Mouse (Mus musculus) erythroblast, embryonic 14.5 days (primary cell): ENCODE results near the gene Zfhx3. TPM values are rescaled to one million over a fixed set of nuclear protein-coding genes. Genes with fewer than 3 reads are reported as not detected.

ENCODE experiments used
- H3K27me3 ChIP-seq: 2 replicates; pipeline ENCODE4 v1.6.1; 2012; ENCODE audit warnings: inconsistent platforms; ENCODE audit not compliant: control insufficient read depth
- H3K36me3 ChIP-seq: 2 replicates; pipeline ENCODE4 v1.6.1; 2012; ENCODE audit warnings: mild to moderate bottlenecking, inconsistent platforms; ENCODE audit not compliant: control insufficient read depth
- H3K4me1 ChIP-seq: 2 replicates; pipeline ENCODE4 v1.6.1; 2012; ENCODE audit warnings: inconsistent platforms; ENCODE audit not compliant: control insufficient read depth
- H3K4me3 ChIP-seq: replicated peaks from 2 replicates; pipeline ENCODE3; 2012; ENCODE audit warnings: moderate library complexity, mild to moderate bottlenecking, inconsistent platforms
- H3K9me3 ChIP-seq: 2 replicates; pipeline ENCODE4 v1.6.1; 2012; ENCODE audit warnings: low read length, inconsistent platforms, mixed read lengths; ENCODE audit not compliant: control insufficient read depth
- GATA1 ChIP-seq: IDR thresholded peaks from 2 replicates; pipeline ENCODE4 v1.6.1; 2012; ENCODE audit warnings: low read length, inconsistent platforms, mixed read lengths
- TAL1 ChIP-seq: IDR thresholded peaks from 3 replicates; pipeline ENCODE4 v1.6.1; 2012; ENCODE audit warnings: low read length, inconsistent platforms, mixed read lengths
- polyA plus RNA-seq: library from polyadenylated mRNA; stranded (reverse); fragments of >175 nt; gene quantifications from 2 replicates; pipeline ENCODE4 v1.2.3, GENCODE M21; 2012

Gene Zfhx3
- polyA plus RNA-seq, 1 experiment, result 0.03 TPM

- H3K4me3 ChIP-seq, result no peak overlapping the region
- H3K9me3 ChIP-seq, result peaks cover 5% of the 10 kb centered on the region
- H3K36me3 ChIP-seq, result no peaks in the 10 kb centered on the region
- TF ChIP-seq GATA1 (no peak), TAL1 (no peak)
- H3K27me3 ChIP-seq, result no peaks in the 10 kb centered on the region
- H3K4me1 ChIP-seq, result no peaks in the 10 kb centered on the region
Measured at GRCm38 (mm10) chr8:108536911-108537351, 594.5 kb downstream of the Zfhx3 start.

- Histone ChIP-seq H3K9me3 (peaks cover 5% of the 10 kb centered on the region), H3K36me3 (no peaks in the 10 kb centered on the region)
- TF ChIP-seq GATA1, result no peak
- no peak for TF ChIP-seq TAL1
Measured at GRCm38 (mm10) chr8:108537686-108538551, 595.5 kb downstream of the Zfhx3 start.

GRCm38 (mm10) chr8:108538929-108539555, 596.6 kb downstream of the Zfhx3 start:
- no peaks in the 10 kb centered on the region for H3K36me3 ChIP-seq
- peaks cover 5% of the 10 kb centered on the region for H3K9me3 ChIP-seq
- H3K4me1 ChIP-seq, result no peaks in the 10 kb centered on the region
- no peak overlapping the region for H3K4me3 ChIP-seq
- no peaks in the 10 kb centered on the region for H3K27me3 ChIP-seq
- no peak for TF ChIP-seq GATA1
- TF ChIP-seq TAL1, result no peak

More at GRCm38 (mm10) chr8:108537686-108538551, 595.5 kb downstream of the Zfhx3 start:
- no peaks in the 10 kb centered on the region for H3K27me3 ChIP-seq
- H3K4me3 ChIP-seq, result no peak overlapping the region
- no peaks in the 10 kb centered on the region for H3K4me1 ChIP-seq

- no peaks in the 10 kb centered on the region for H3K4me1 ChIP-seq
- no peaks in the 10 kb centered on the region for H3K36me3 ChIP-seq
- H3K4me3 ChIP-seq, result no peak overlapping the region
- TF ChIP-seq TAL1, result no peak
- no peak for TF ChIP-seq GATA1
- no peaks in the 10 kb centered on the region; the same call in 1 of the 2 replicates for H3K9me3 ChIP-seq
- H3K27me3 ChIP-seq, result no peaks in the 10 kb centered on the region
Measured at GRCm38 (mm10) chr8:108552518-108552917, 610.1 kb downstream of the Zfhx3 start.

- Histone ChIP-seq H3K9me3 (no peaks in the 10 kb centered on the region; the same call in 1 of the 2 replicates), H3K4me1 (no peaks in the 10 kb centered on the region), H3K27me3 (no peaks in the 10 kb centered on the region), H3K4me3 (no peak overlapping the region), H3K36me3 (no peaks in the 10 kb centered on the region)
- no peak for TF ChIP-seq TAL1
- TF ChIP-seq GATA1, result no peak
Measured at GRCm38 (mm10) chr8:108553808-108554577, 611.5 kb downstream of the Zfhx3 start.

- no peak overlapping the region for H3K4me3 ChIP-seq
- no peaks in the 10 kb centered on the region for H3K27me3 ChIP-seq
- H3K4me1 ChIP-seq, result no peaks in the 10 kb centered on the region
- no peaks in the 10 kb centered on the region for H3K36me3 ChIP-seq
- no peak for TF ChIP-seq TAL1
- no peak for TF ChIP-seq GATA1
- no peaks in the 10 kb centered on the region; the same call in 1 of the 2 replicates for H3K9me3 ChIP-seq
Measured at GRCm38 (mm10) chr8:108554578-108555245, 612.3 kb downstream of the Zfhx3 start.

GRCm38 (mm10) chr8:108563420-108563819, 621.0 kb downstream of the Zfhx3 start:
- Histone ChIP-seq H3K4me1 (no peaks in the 10 kb centered on the region), H3K27me3 (no peaks in the 10 kb centered on the region), H3K4me3 (no peak overlapping the region), H3K9me3 (no peaks in the 10 kb centered on the region), H3K36me3 (no peaks in the 10 kb centered on the region)
- TF ChIP-seq TAL1 (no peak), GATA1 (no peak)

- Histone ChIP-seq H3K9me3 (no peaks in the 10 kb centered on the region), H3K4me1 (no peaks in the 10 kb centered on the region), H3K4me3 (no peak overlapping the region), H3K36me3 (no peaks in the 10 kb centered on the region), H3K27me3 (no peaks in the 10 kb centered on the region)
- TF ChIP-seq TAL1 (no peak), GATA1 (no peak)
Measured at GRCm38 (mm10) chr8:108563934-108564564, 621.6 kb downstream of the Zfhx3 start.
